ENCODE assay signal across 10 mouse cellular contexts in genomic region chr2:8639282-8639681, GRCm38 (mm10).
DNase-seq lines count a peak whose midpoint lies in the region; ATAC-seq lines count a peak whose summit lies in the region.
"Had no signal": no experiment of that assay in that cellular context is flagged by ENCODE, and none has a peak within 500 bp of the region (broad histone marks: within the 10 kb centered on the region; RNA-seq: fewer than 3 reads in every experiment).

No protein-coding gene starts in this region.

- no peak overlapping the region for H3K4me2 ChIP-seq in forebrain, embryonic 15.5 days (replicated peaks)
- H3K4me2 ChIP-seq: heart, embryonic 11.5 days; neural tube, embryonic 13.5 days had no signal

- no peaks in the 10 kb centered on the region for H3K27me3 ChIP-seq in embryonic facial prominence, embryonic 10.5 days (replicated peaks; ENCODE audit: low read depth, poor library complexity, severe bottlenecking)
- H3K27me3 ChIP-seq in forebrain, embryonic 15.5 days = no peaks in the 10 kb centered on the region
- H3K27me3 ChIP-seq: neural tube, embryonic 13.5 days had no signal

- DNase-seq in kidney, adult 9 months = peak; percentile 14
- DNase-seq in kidney, adult 11 months = no peak
- DNase-seq in 3134 (ENCODE audit: extremely low read depth, insufficient read length, low spot score) = peak; percentile 3
- DNase-seq in CD4-positive helper T cell, adult 2 months (ENCODE audit: low read depth, low spot score) = peak; percentile 6
- peak; percentile 22 for DNase-seq in embryonic facial prominence, embryonic 10.5 days (ENCODE audit: low spot score)
- DNase-seq in spleen, adult 18-20 months = no peak
- DNase-seq in thymus, postnatal 10 days (ENCODE audit: low spot score in 2 of 2) = no peak

- no peaks in the 10 kb centered on the region for H3K9me3 ChIP-seq in embryonic facial prominence, embryonic 10.5 days
- no peaks in the 10 kb centered on the region for H3K9me3 ChIP-seq in forebrain, embryonic 15.5 days
- H3K9me3 ChIP-seq: neural tube, embryonic 13.5 days had no signal

- no peaks in the 10 kb centered on the region for H3K4me1 ChIP-seq in embryonic facial prominence, embryonic 10.5 days
- 0 out of 2 replicates have a peak, but pooled peaks cover 2% of the 10 kb centered on the region for H3K4me1 ChIP-seq in forebrain, embryonic 15.5 days
- H3K4me1 ChIP-seq: neural tube, embryonic 13.5 days had no signal

- no peaks in the 10 kb centered on the region for H3K36me3 ChIP-seq in embryonic facial prominence, embryonic 10.5 days (replicated peaks)
- H3K36me3 ChIP-seq in forebrain, embryonic 15.5 days = no peaks in the 10 kb centered on the region
- H3K36me3 ChIP-seq: neural tube, embryonic 13.5 days had no signal

- ATAC-seq in forebrain, embryonic 15.5 days (replicated peaks) = no peak

- no peak overlapping the region for H3K4me3 ChIP-seq in embryonic facial prominence, embryonic 10.5 days
- H3K4me3 ChIP-seq in forebrain, embryonic 15.5 days = no peak overlapping the region
- H3K4me3 ChIP-seq: neural tube, embryonic 13.5 days had no signal

- no peak overlapping the region for H3K9ac ChIP-seq in forebrain, embryonic 15.5 days (replicated peaks)
- H3K9ac ChIP-seq: neural tube, embryonic 13.5 days had no signal

- H3K27ac ChIP-seq in embryonic facial prominence, embryonic 10.5 days (replicated peaks) = no peak overlapping the region
- H3K27ac ChIP-seq in forebrain, embryonic 15.5 days (replicated peaks) = no peak overlapping the region
- H3K27ac ChIP-seq: neural tube, embryonic 13.5 days had no signal

- WGBS in embryonic facial prominence, embryonic 10.5 days = 63% methylated on average over 3 of the region's 3 CpGs
- WGBS in forebrain, embryonic 15.5 days = 53% methylated on average over 3 of the region's 3 CpGs

Comparison
In these comparisons a context has a peak if more than half of its experiments do, and no peak if none do; other contexts are left out.
1. DNase-seq: peak in kidney, adult 9 months (single experiment), 3134 (single experiment), CD4-positive helper T cell, adult 2 months (single experiment) and embryonic facial prominence, embryonic 10.5 days (single experiment); none in kidney, adult 11 months (single experiment), spleen, adult 18-20 months (0 of 2) and thymus, postnatal 10 days (0 of 2).